8 mouse cellular contexts compared by ENCODE assay signal in genomic region chr7:58399145-58399604, GRCm38 (mm10).
DNase-seq lines count a peak whose midpoint lies in the region; ATAC-seq and TF ChIP-seq lines count a peak whose summit lies in the region.

No protein-coding gene starts in this region.

- H3K27ac ChIP-seq in brown adipose tissue, adult 24 weeks (replicated peaks; ENCODE audit: low read depth, low read length): no peak overlapping the region
- H3K27ac ChIP-seq in heart, embryonic 11.5 days (ENCODE audit: low read depth, low read length): peak overlapping the region; percentile 94
- peak overlapping the region; percentile 92 for H3K27ac ChIP-seq in kidney, embryonic 15.5 days
- peak overlapping the region; percentile 90 for H3K27ac ChIP-seq in limb, embryonic 15.5 days
- peak overlapping the region; percentile 94 for H3K27ac ChIP-seq in midbrain, postnatal 0 days (ENCODE audit: low read depth, low read length)

- H3K4me3 ChIP-seq in C2C12 (ENCODE audit: insufficient read depth, poor library complexity, severe bottlenecking): peak overlapping the region; percentile 26
- H3K4me3 ChIP-seq in brown adipose tissue, adult 24 weeks (ENCODE audit: insufficient read depth, low read depth, low read length): peak overlapping the region; percentile 85
- H3K4me3 ChIP-seq in heart, embryonic 11.5 days (ENCODE audit: low read depth, low read length): peak overlapping the region; percentile 60
- H3K4me3 ChIP-seq in kidney, embryonic 15.5 days (replicated peaks): peak overlapping the region; percentile 63
- H3K4me3 ChIP-seq in limb, embryonic 15.5 days: peak overlapping the region; percentile 61
- peak overlapping the region; percentile 40 for H3K4me3 ChIP-seq in midbrain, postnatal 0 days (ENCODE audit: low read depth, low read length)

- H3K9ac ChIP-seq in heart, embryonic 11.5 days (ENCODE audit: low read depth, low read length): peak overlapping the region; percentile 73
- H3K9ac ChIP-seq in kidney, embryonic 15.5 days: peak overlapping the region; percentile 44
- H3K9ac ChIP-seq in limb, embryonic 15.5 days: peak overlapping the region; percentile 26; the same call in 1 of the 2 replicates
- H3K9ac ChIP-seq in midbrain, postnatal 0 days (replicated peaks; ENCODE audit: low read length, poor library complexity, severe bottlenecking): peak overlapping the region; percentile 58

- peak overlapping the region; percentile 65 for H3K4me2 ChIP-seq in heart, embryonic 11.5 days
- peak overlapping the region; percentile 62 for H3K4me2 ChIP-seq in kidney, embryonic 15.5 days
- peak overlapping the region; percentile 48 for H3K4me2 ChIP-seq in limb, embryonic 15.5 days
- H3K4me2 ChIP-seq in midbrain, postnatal 0 days (ENCODE audit: low read depth, low read length, poor library complexity, severe bottlenecking): peak overlapping the region; percentile 54

- no peaks in the 10 kb centered on the region for H3K79me3 ChIP-seq in C2C12 (ENCODE audit: low read depth)

- no peaks in the 10 kb centered on the region for H3K36me3 ChIP-seq in C2C12 (ENCODE audit: control insufficient read depth, insufficient read depth)
- H3K36me3 ChIP-seq in heart, embryonic 11.5 days (ENCODE audit: control insufficient read depth, insufficient read depth, low read length): no peaks in the 10 kb centered on the region
- H3K36me3 ChIP-seq in kidney, embryonic 15.5 days: no peaks in the 10 kb centered on the region
- no peaks in the 10 kb centered on the region for H3K36me3 ChIP-seq in limb, embryonic 15.5 days
- H3K36me3 ChIP-seq in midbrain, postnatal 0 days (ENCODE audit: insufficient read depth, low read length): no peaks in the 10 kb centered on the region

- no peaks in the 10 kb centered on the region for H3K27me3 ChIP-seq in C2C12 (ENCODE audit: control insufficient read depth, insufficient read depth, insufficient read length)
- no peaks in the 10 kb centered on the region for H3K27me3 ChIP-seq in heart, embryonic 11.5 days (ENCODE audit: control insufficient read depth, insufficient read depth, low read length)
- H3K27me3 ChIP-seq in kidney, embryonic 15.5 days: no peaks in the 10 kb centered on the region
- H3K27me3 ChIP-seq in limb, embryonic 15.5 days: no peaks in the 10 kb centered on the region
- H3K27me3 ChIP-seq in midbrain, postnatal 0 days (ENCODE audit: insufficient read depth, low read length): no peaks in the 10 kb centered on the region

- no peaks in the 10 kb centered on the region for H3K79me2 ChIP-seq in C2C12 (ENCODE audit: control insufficient read depth, insufficient read depth)

- ATAC-seq in erythroid progenitor cell, adult 5-6 weeks (replicated peaks; ENCODE audit: low FRiP score, poor library complexity, severe bottlenecking): peak; percentile 78
- peak; percentile 97 for ATAC-seq in heart, embryonic 11.5 days (replicated peaks; ENCODE audit: insufficient number of reproducible peaks, low FRiP score, low TSS enrichment)
- peak; percentile 99 for ATAC-seq in kidney, embryonic 15.5 days (replicated peaks; ENCODE audit: low FRiP score)
- peak; percentile 96 for ATAC-seq in limb, embryonic 15.5 days (ENCODE audit: insufficient number of reproducible peaks, low FRiP score, low TSS enrichment, low read depth)
- peak; percentile 99 for ATAC-seq in midbrain, postnatal 0 days (ENCODE audit: low FRiP score)

- H3ac ChIP-seq in C2C12 (ENCODE audit: control insufficient read depth, insufficient read length, low read depth): peak overlapping the region; percentile 49

- WGBS in heart, embryonic 11.5 days (ENCODE audit: insufficient replicate concordance): under 1% methylated on average over 21 of the region's 21 CpGs
- under 1% methylated on average over 21 of the region's 21 CpGs for WGBS in kidney, embryonic 15.5 days
- under 1% methylated on average over 21 of the region's 21 CpGs for WGBS in limb, embryonic 15.5 days
- under 1% methylated on average over 21 of the region's 21 CpGs for WGBS in midbrain, postnatal 0 days

- peak; percentile 99 for DNase-seq in midbrain, postnatal 0 days (ENCODE audit: low spot score)
- DNase-seq in spleen, postnatal 10 days (ENCODE audit: low spot score in 2 of 2): peak; percentile 61 to 87

- H3K4me1 ChIP-seq in brown adipose tissue, adult 24 weeks (ENCODE audit: control insufficient read depth, insufficient read depth, insufficient read length, low read length): no peaks in the 10 kb centered on the region
- H3K4me1 ChIP-seq in heart, embryonic 11.5 days (ENCODE audit: control insufficient read depth, insufficient read depth, low read length): peaks cover 3% of the 10 kb centered on the region; the same call in 1 of the 2 replicates
- H3K4me1 ChIP-seq in kidney, embryonic 15.5 days: 0 out of 2 replicates have a peak, but pooled peaks cover 4% of the 10 kb centered on the region
- 0 out of 2 replicates have a peak, but pooled peaks cover 6% of the 10 kb centered on the region for H3K4me1 ChIP-seq in limb, embryonic 15.5 days
- H3K4me1 ChIP-seq in midbrain, postnatal 0 days (ENCODE audit: insufficient read depth, low read length): no peaks in the 10 kb centered on the region

- TF ChIP-seq CTCF in C2C12 (IDR thresholded peaks at IDR 0.05; ENCODE audit: control insufficient read depth, insufficient read depth, insufficient read length): no peak
- TF ChIP-seq CTCF in midbrain, postnatal 0 days (IDR thresholded peaks at IDR 0.05): peak; percentile 56

- H3K9me3 ChIP-seq in heart, embryonic 11.5 days (replicated peaks; ENCODE audit: control insufficient read depth, low read length): no peaks in the 10 kb centered on the region
- no peaks in the 10 kb centered on the region for H3K9me3 ChIP-seq in kidney, embryonic 15.5 days (replicated peaks)
- no peaks in the 10 kb centered on the region for H3K9me3 ChIP-seq in limb, embryonic 15.5 days
- no peaks in the 10 kb centered on the region for H3K9me3 ChIP-seq in midbrain, postnatal 0 days (ENCODE audit: low read length)

TF ChIP-seq in C2C12, 6 proteins besides CTCF, POLR2A, EP300 and RAD21:
- TF ChIP-seq CEBPB (IDR thresholded peaks at IDR 0.05; ENCODE audit: low read depth): no peak
- no peak for TF ChIP-seq USF1 (IDR thresholded peaks at IDR 0.05; ENCODE audit: low read depth)
- no peak for TF ChIP-seq MYOG (IDR thresholded peaks at IDR 0.05; ENCODE audit: control insufficient read depth, extremely low read depth, insufficient read length)
- TF ChIP-seq MAX (IDR thresholded peaks at IDR 0.05): no peak
- no peak for TF ChIP-seq MYOD1 (IDR thresholded peaks at IDR 0.05; ENCODE audit: control insufficient read depth, insufficient read length, low read depth)
- no peak for TF ChIP-seq FOSL1 (IDR thresholded peaks at IDR 0.05; ENCODE audit: insufficient read depth, low read length, poor library complexity, severe bottlenecking)

Comparison
In these comparisons a context has a peak if more than half of its experiments do, and no peak if none do; other contexts are left out.
1. H3K4me3 ChIP-seq: peak in every context shown above with its lines; median percentile 85 in brown adipose tissue, adult 24 weeks; 63 in kidney, embryonic 15.5 days; 61 in limb, embryonic 15.5 days; 60 in heart, embryonic 11.5 days; 40 in midbrain, postnatal 0 days; 26 in C2C12.